Mouse (Mus musculus) forebrain, embryonic 16.5 days (tissue): ENCODE measurements at regions not wholly inside any gene's neighbourhood (a gene's known extent, or its start where the extent isn't known, plus 50 kb on each side); places are given as distances from the start of the nearest gene placed in this dataset.

Source experiments
- ATAC-seq: fragments of 200-750 bp; cut with Nextera tagmentation; 2 replicates; pipeline ENCODE4 v1.8.0; 2017; ENCODE audit warnings: mild to moderate bottlenecking, moderate library complexity
- H3K27ac ChIP-seq: fragments of 300-500 bp; sonication (generic); 2 replicates; pipeline ENCODE4 v1.5.1; 2014; ENCODE audit warnings: low read length, control low read depth
- H3K27me3 ChIP-seq: fragments of 300-500 bp; sonication (generic); replicated peaks from 2 replicates; pipeline ENCODE4 v1.6.1; 2014; ENCODE audit warnings: low read length; ENCODE audit not compliant: control insufficient read depth, insufficient read depth
- H3K36me3 ChIP-seq: fragments of 300-500 bp; sonication (generic); 2 replicates; pipeline ENCODE4 v1.6.1; 2014; ENCODE audit not compliant: control insufficient read depth, insufficient read depth
- H3K4me1 ChIP-seq: fragments of 300-500 bp; sonication (generic); replicated peaks from 2 replicates; pipeline ENCODE4 v1.6.1; 2014; ENCODE audit warnings: low read length; ENCODE audit not compliant: control insufficient read depth, insufficient read depth
- H3K4me2 ChIP-seq: fragments of 300-500 bp; sonication (generic); 2 replicates; pipeline ENCODE4 v1.6.1; 2014; ENCODE audit warnings: mild to moderate bottlenecking, low read length, control low read depth
- H3K4me3 ChIP-seq: fragments of 300-500 bp; sonication (generic); replicated peaks from 2 replicates; pipeline ENCODE4 v1.5.1; 2014; ENCODE audit warnings: mild to moderate bottlenecking, low read length, control low read depth
- H3K9ac ChIP-seq: fragments of 300-500 bp; sonication (generic); replicated peaks from 2 replicates; pipeline ENCODE4 v1.6.1; 2014; ENCODE audit warnings: low read depth, low read length, control low read depth
- H3K9me3 ChIP-seq: fragments of 300-500 bp; sonication (generic); 2 replicates; pipeline ENCODE4 v1.6.1; 2016; ENCODE audit warnings: low read length; ENCODE audit not compliant: control insufficient read depth
- WGBS: fragments of 180-500 bp; shearing (Covaris S2); extraction: QIAGEN DNeasy Blood & Tissue Kit; methylation state at CpG from one replicate; pipeline ENCODE4 v1.1.7; 2014; 5-methylcytosine and 5-hydroxymethylcytosine counted together

DNA sequence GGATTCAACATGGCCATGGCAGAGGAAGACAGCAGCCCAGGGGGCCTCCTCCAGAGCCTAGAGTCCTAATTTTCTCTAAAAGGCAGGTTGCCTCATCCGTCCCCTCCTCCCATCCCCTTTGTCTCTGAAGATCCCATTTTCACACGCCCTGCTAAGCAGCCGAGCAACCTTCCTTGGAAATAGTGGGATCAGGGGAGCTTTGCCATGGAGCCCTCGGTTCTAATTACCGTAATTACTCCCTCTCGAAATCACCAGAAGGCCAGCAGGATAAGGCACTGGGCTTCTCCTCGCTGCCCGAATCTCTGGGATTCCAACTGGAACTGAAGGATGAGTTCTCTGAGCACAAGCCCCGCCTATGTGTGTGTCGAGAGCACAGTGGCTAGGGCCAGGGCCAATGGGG lies 63.5 kb upstream of the Irx3 start:
- ATAC-seq = peak; percentile 23; the same call in 1 of the 2 replicates
- H3K27ac ChIP-seq = no peak overlapping the region
- 4% methylated on average over 10 of the region's 10 CpGs for WGBS
- no peak overlapping the region for H3K4me2 ChIP-seq
- no peaks in the 10 kb centered on the region for H3K9me3 ChIP-seq
- H3K36me3 ChIP-seq = no peaks in the 10 kb centered on the region
- H3K27me3 ChIP-seq = peaks cover 11% of the 10 kb centered on the region
- peaks cover 15% of the 10 kb centered on the region for H3K4me1 ChIP-seq
- no peak overlapping the region for H3K9ac ChIP-seq
- no peak overlapping the region for H3K4me3 ChIP-seq

DNA sequence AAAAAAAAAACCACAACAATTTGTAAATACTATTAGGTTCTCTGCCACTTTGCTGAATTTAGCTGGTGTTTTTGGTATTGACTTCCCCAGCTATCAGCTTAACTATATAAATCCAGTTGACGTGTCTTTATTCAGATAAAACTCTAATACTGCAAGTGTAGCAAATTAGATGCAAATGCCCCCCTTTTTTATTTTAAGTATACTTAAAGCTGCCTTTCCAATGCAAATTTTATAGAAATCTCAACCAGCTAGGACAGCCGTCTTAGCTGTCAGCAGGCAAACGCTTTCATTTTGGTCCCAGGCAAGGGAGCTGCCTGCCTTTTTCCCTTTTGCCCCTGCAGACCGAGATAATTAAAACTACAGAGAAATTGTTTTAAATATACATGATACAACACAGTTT lies 61.6 kb upstream of the Irx3 start:
- WGBS = 17% methylated on average over 4 of the region's 4 CpGs
- Histone ChIP-seq H3K4me3 (no peak overlapping the region), H3K27me3 (peaks cover 13% of the 10 kb centered on the region), H3K9me3 (no peaks in the 10 kb centered on the region), H3K27ac (no peak overlapping the region), H3K4me1 (peaks cover 15% of the 10 kb centered on the region), H3K4me2 (no peak overlapping the region), H3K9ac (no peak overlapping the region), H3K36me3 (no peaks in the 10 kb centered on the region)
- no peak for ATAC-seq

DNA sequence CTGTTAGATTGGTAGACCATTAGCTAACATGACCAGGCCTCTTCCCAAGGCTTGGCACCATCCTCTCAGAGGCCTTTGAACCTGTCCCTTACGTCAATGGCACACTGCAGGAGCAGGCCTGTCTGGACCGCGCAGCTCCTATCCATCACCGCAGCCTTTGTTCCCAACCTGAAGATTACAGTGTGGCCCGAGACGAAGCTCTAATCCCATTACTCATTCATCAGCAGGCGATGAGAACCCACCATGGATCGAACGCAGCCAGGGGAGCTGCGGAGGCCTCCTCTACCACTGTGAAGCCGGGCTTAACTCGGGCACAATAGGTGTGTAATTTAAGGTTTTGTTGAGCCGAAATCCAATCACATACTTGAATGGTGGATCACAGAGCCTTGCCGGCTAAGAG lies 54.0 kb upstream of the Irx3 start:
- H3K27ac ChIP-seq = no peak overlapping the region
- no peaks in the 10 kb centered on the region for H3K36me3 ChIP-seq
- H3K4me2 ChIP-seq = no peak overlapping the region
- H3K9ac ChIP-seq = no peak overlapping the region
- no peaks in the 10 kb centered on the region for H3K4me1 ChIP-seq
- peaks cover 8% of the 10 kb centered on the region for H3K27me3 ChIP-seq
- ATAC-seq = no peak
- H3K9me3 ChIP-seq = no peaks in the 10 kb centered on the region
- no peak overlapping the region for H3K4me3 ChIP-seq
- WGBS = 11% methylated on average over 14 of the region's 14 CpGs

DNA sequence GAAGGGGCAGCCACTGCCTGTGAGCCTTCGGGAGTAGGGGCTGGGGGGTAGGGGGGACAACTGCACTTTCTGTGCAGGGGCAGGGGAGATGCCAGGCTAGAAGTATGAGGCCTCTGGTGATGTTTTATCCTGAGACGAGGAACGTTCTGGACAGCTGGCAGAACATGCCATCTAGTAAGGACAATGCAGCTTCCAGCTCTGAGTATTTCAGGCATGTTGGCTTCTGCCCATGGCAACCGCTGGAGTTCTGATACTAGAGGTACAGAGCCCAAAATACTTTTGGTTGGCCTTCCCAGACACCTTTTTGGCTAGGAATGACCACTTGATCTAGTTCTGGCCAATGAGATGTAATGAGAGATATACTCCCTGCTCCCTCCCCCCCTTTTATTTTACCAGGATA lies 52.5 kb upstream of the Irx3 start:
- peaks cover 7% of the 10 kb centered on the region for H3K27me3 ChIP-seq
- no peak overlapping the region for H3K9ac ChIP-seq
- no peak overlapping the region for H3K4me2 ChIP-seq
- no peak overlapping the region for H3K4me3 ChIP-seq
- H3K9me3 ChIP-seq = no peaks in the 10 kb centered on the region
- H3K4me1 ChIP-seq = no peaks in the 10 kb centered on the region
- 73% methylated on average over 4 of the region's 4 CpGs for WGBS
- no peaks in the 10 kb centered on the region for H3K36me3 ChIP-seq
- H3K27ac ChIP-seq = no peak overlapping the region
- ATAC-seq = no peak

DNA sequence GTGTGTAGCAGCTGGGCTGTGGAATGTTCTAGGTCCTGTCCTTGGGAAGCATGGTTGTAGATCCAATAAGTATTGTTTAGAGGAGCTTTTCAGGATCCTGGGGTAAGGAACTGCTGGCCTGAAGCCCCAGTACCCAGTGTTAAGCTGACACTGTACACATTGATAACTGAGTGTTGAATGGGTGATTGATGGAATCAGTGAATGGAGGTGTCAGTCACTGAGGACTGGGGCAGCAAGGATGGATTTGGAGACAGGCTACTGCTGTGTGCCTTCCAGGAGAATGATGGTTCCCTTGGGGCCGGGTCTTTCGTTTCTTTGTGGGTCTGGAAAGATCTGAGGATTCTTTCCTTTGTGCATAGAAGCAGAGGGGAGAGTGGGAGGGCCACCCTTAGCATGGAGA lies 51.9 kb upstream of the Irx3 start:
- Histone ChIP-seq H3K4me1 (no peaks in the 10 kb centered on the region), H3K4me2 (no peak overlapping the region), H3K27me3 (peaks cover 5% of the 10 kb centered on the region), H3K4me3 (no peak overlapping the region), H3K36me3 (no peaks in the 10 kb centered on the region), H3K9me3 (no peaks in the 10 kb centered on the region), H3K27ac (no peak overlapping the region), H3K9ac (no peak overlapping the region)
- no peak for ATAC-seq
- 35% methylated on average over 2 of the region's 2 CpGs for WGBS

DNA sequence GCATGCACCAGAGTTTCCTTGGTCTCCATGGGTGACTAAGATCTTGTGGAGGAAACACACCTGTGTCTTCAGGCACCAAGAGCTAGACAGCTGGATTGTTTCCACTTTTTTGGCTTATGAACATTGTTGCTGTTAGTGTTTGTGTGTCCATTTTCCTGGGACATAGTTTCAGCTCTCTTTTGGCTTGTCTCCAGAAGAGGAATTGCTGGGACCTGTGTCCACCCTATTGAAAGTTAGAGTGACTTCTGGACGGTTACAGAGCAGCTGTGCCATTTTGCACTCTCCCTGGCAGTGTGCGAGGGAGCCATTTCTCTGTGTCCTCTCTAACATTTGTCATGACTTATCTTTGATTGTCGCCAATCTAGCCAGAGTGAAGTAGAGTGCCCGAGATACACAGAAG lies 51.5 kb upstream of the Irx3 start:
- WGBS = 66% methylated on average over 4 of the region's 4 CpGs
- Histone ChIP-seq H3K9me3 (no peaks in the 10 kb centered on the region), H3K27me3 (peaks cover 5% of the 10 kb centered on the region), H3K4me1 (no peaks in the 10 kb centered on the region), H3K36me3 (no peaks in the 10 kb centered on the region), H3K4me2 (no peak overlapping the region), H3K27ac (no peak overlapping the region), H3K4me3 (no peak overlapping the region), H3K9ac (no peak overlapping the region)
- ATAC-seq = no peak
